Comparison of ENCODE assay signal across 25 mouse cellular contexts in the genomic region with DNA sequence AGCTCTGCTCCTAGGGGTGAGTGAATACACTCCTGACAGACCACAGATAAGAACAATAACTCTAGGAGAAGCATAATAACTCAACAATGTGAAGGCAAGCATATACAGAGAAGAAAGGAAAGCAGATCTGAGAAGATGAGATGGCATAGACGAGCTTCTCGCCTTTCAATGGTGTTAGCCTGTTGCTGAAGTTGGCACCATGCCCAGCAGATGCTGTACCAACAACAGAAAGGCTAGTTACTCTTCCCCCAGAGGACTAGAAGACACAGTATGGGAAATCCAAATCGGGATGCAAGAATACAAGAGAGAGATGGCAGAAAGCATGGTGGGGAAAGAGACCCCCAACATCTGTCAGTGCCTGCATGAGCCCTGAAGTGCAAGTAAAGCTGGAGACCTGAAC. TPM values are rescaled to one million over a fixed set of nuclear protein-coding genes. Genes with fewer than 3 reads are reported as not detected.
DNase-seq lines count a peak whose midpoint lies in the region; ATAC-seq and TF ChIP-seq lines count a peak whose summit lies in the region.
"Had no signal": no experiment of that assay in that cellular context is flagged by ENCODE, and none has a peak within 500 bp of the region (broad histone marks: within the 10 kb centered on the region; RNA-seq: fewer than 3 reads in every experiment).

No protein-coding gene starts in this region.

- no peak for ATAC-seq in hindbrain, postnatal 0 days
- ATAC-seq in midbrain, embryonic 14.5 days (ENCODE audit: low FRiP score, low TSS enrichment), result no peak
- no peak for ATAC-seq in midbrain, embryonic 11.5 days (ENCODE audit: low FRiP score)
- ATAC-seq: intestine, postnatal 0 days; liver, embryonic 12.5 days; midbrain, embryonic 16.5 days; Patski had no signal

- H3K4me3 ChIP-seq in hindbrain, postnatal 0 days (ENCODE audit: low read length), result no peak overlapping the region
- no peak overlapping the region for H3K4me3 ChIP-seq in hindbrain, embryonic 10.5 days
- H3K4me3 ChIP-seq in midbrain, embryonic 14.5 days (replicated peaks; ENCODE audit: low read depth, low read length), result no peak overlapping the region
- H3K4me3 ChIP-seq in midbrain, embryonic 11.5 days (ENCODE audit: low read depth, low read length), result no peak overlapping the region
- H3K4me3 ChIP-seq: forebrain, embryonic 10.5 days; heart, embryonic 12.5 days; kidney, embryonic 15.5 days; limb, embryonic 13.5 days; liver, embryonic 12.5 days; megakaryocyte, embryonic 14.5 days had no signal

- no peaks in the 10 kb centered on the region for H3K4me1 ChIP-seq in hindbrain, postnatal 0 days (ENCODE audit: insufficient read depth, low read length)
- no peaks in the 10 kb centered on the region for H3K4me1 ChIP-seq in hindbrain, embryonic 10.5 days (replicated peaks)
- no peaks in the 10 kb centered on the region for H3K4me1 ChIP-seq in midbrain, embryonic 14.5 days (ENCODE audit: control insufficient read depth, insufficient read depth, low read length)
- H3K4me1 ChIP-seq in midbrain, embryonic 11.5 days (ENCODE audit: control insufficient read depth, insufficient read depth, low read length), result no peaks in the 10 kb centered on the region
- H3K4me1 ChIP-seq: forebrain, embryonic 10.5 days; kidney, embryonic 15.5 days; liver, embryonic 12.5 days; megakaryocyte, embryonic 14.5 days had no signal

- no peaks in the 10 kb centered on the region for H3K27me3 ChIP-seq in hindbrain, postnatal 0 days (ENCODE audit: insufficient read depth, low read length)
- no peaks in the 10 kb centered on the region for H3K27me3 ChIP-seq in hindbrain, embryonic 10.5 days (ENCODE audit: insufficient read depth, poor library complexity, severe bottlenecking)
- H3K27me3 ChIP-seq in midbrain, embryonic 14.5 days (ENCODE audit: control insufficient read depth, insufficient read depth, low read length), result no peaks in the 10 kb centered on the region
- no peaks in the 10 kb centered on the region for H3K27me3 ChIP-seq in midbrain, embryonic 11.5 days (ENCODE audit: control insufficient read depth, insufficient read depth, low read length)
- H3K27me3 ChIP-seq: heart, embryonic 12.5 days; kidney, embryonic 15.5 days; limb, embryonic 13.5 days; liver, embryonic 12.5 days; megakaryocyte, embryonic 14.5 days; Patski had no signal

- H3K36me3 ChIP-seq in hindbrain, postnatal 0 days (ENCODE audit: insufficient read depth, low read length), result no peaks in the 10 kb centered on the region
- no peaks in the 10 kb centered on the region for H3K36me3 ChIP-seq in hindbrain, embryonic 10.5 days
- no peaks in the 10 kb centered on the region for H3K36me3 ChIP-seq in midbrain, embryonic 14.5 days (ENCODE audit: control insufficient read depth, insufficient read depth, low read length)
- no peaks in the 10 kb centered on the region for H3K36me3 ChIP-seq in midbrain, embryonic 11.5 days (ENCODE audit: control insufficient read depth, insufficient read depth, low read length)
- H3K36me3 ChIP-seq: forebrain, embryonic 10.5 days; heart, embryonic 12.5 days; kidney, embryonic 15.5 days; limb, embryonic 13.5 days; liver, embryonic 12.5 days had no signal

- no peaks in the 10 kb centered on the region for H3K9me3 ChIP-seq in hindbrain, postnatal 0 days (ENCODE audit: low read length)
- H3K9me3 ChIP-seq in hindbrain, embryonic 10.5 days, result no peaks in the 10 kb centered on the region
- H3K9me3 ChIP-seq in midbrain, embryonic 14.5 days (ENCODE audit: control insufficient read depth, low read length), result no peaks in the 10 kb centered on the region
- H3K9me3 ChIP-seq in midbrain, embryonic 11.5 days (ENCODE audit: control insufficient read depth, low read length), result no peaks in the 10 kb centered on the region
- H3K9me3 ChIP-seq: forebrain, embryonic 10.5 days; heart, embryonic 12.5 days; kidney, embryonic 15.5 days; limb, embryonic 13.5 days; liver, embryonic 12.5 days; megakaryocyte, embryonic 14.5 days had no signal

- H3K4me2 ChIP-seq in hindbrain, postnatal 0 days (ENCODE audit: low read depth, low read length), result no peak overlapping the region
- H3K4me2 ChIP-seq in midbrain, embryonic 14.5 days (ENCODE audit: low read length), result no peak overlapping the region
- no peak overlapping the region for H3K4me2 ChIP-seq in midbrain, embryonic 11.5 days
- H3K4me2 ChIP-seq: heart, embryonic 12.5 days; kidney, embryonic 15.5 days; limb, embryonic 13.5 days; liver, embryonic 12.5 days had no signal

- no peak overlapping the region for H3K9ac ChIP-seq in hindbrain, postnatal 0 days (replicated peaks; ENCODE audit: low read length)
- H3K9ac ChIP-seq in midbrain, embryonic 14.5 days (replicated peaks; ENCODE audit: low read length), result no peak overlapping the region
- no peak overlapping the region for H3K9ac ChIP-seq in midbrain, embryonic 11.5 days (ENCODE audit: low read length)
- H3K9ac ChIP-seq: heart, embryonic 12.5 days; kidney, embryonic 15.5 days; limb, embryonic 13.5 days; liver, embryonic 12.5 days had no signal

- whole genome bisulfite sequencing in hindbrain, postnatal 0 days, result 33% methylated on average over 3 of the region's 3 CpGs
- WGBS in hindbrain, embryonic 10.5 days, result 88% methylated on average over 3 of the region's 3 CpGs
- WGBS in midbrain, embryonic 14.5 days, result 49% methylated on average over 3 of the region's 3 CpGs
- WGBS in midbrain, embryonic 11.5 days, result 88% methylated on average over 3 of the region's 3 CpGs

- H3K27ac ChIP-seq in hindbrain, postnatal 0 days, result no peak overlapping the region
- no peak overlapping the region for H3K27ac ChIP-seq in hindbrain, embryonic 10.5 days
- H3K27ac ChIP-seq in midbrain, embryonic 14.5 days (replicated peaks; ENCODE audit: low read depth, low read length), result no peak overlapping the region
- no peak overlapping the region for H3K27ac ChIP-seq in midbrain, embryonic 11.5 days (ENCODE audit: low read depth, low read length)
- H3K27ac ChIP-seq: forebrain, embryonic 10.5 days; kidney, embryonic 15.5 days; limb, embryonic 13.5 days; liver, embryonic 12.5 days had no signal

- no peak for TF ChIP-seq CTCF in hindbrain, postnatal 0 days (IDR thresholded peaks at IDR 0.05; ENCODE audit: low read depth)

- DNase-seq in cerebellum, postnatal 10 days, result peak; percentile 19 to 30
- no peak for DNase-seq in cerebellum, adult 18-20 months
- DNase-seq in hindbrain, postnatal 0 days (ENCODE audit: low spot score), result peak; percentile 36
- DNase-seq in hindbrain, embryonic 10.5 days (ENCODE audit: low spot score), result no peak
- DNase-seq in midbrain, embryonic 14.5 days, result peak; percentile 40
- DNase-seq in midbrain, embryonic 11.5 days (ENCODE audit: low spot score, missing footprints), result no peak
- DNase-seq in NIH3T3 (ENCODE audit: low read depth), result peak; percentile 11
- DNase-seq in layer of hippocampus, adult 8-10 months (ENCODE audit: low spot score in 2 of 2), result no peak
- DNase-seq: adrenal gland, adult 2 months; cerebellum, adult 9-10 months; heart, postnatal 10 days; lung, adult 2 months; lung, postnatal 36 days; thymus, postnatal 14 days had no signal

RNA-seq across cellular contexts. Expression of a gene that starts 22.2 kb away (rescaled TPM):
- 25.0 and 28.3 TPM in 2 replicates for total RNA-seq in hindbrain, postnatal 0 days (2014; rRNA removed)
- polyA plus RNA-seq in hindbrain, postnatal 0 days (2015; fragmentation: Nextera tagmentation; extraction: Ambion mirVana), result 67.2 and 69.2 TPM in 2 replicates
- polyA plus RNA-seq in hindbrain, embryonic 10.5 days (2016; fragmentation: Nextera tagmentation; extraction: Ambion mirVana), result 18.7 and 29.7 TPM in 2 replicates
- polyA plus RNA-seq in midbrain, embryonic 14.5 days (2014; fragmentation: Nextera tagmentation; extraction: Ambion mirVana), result 69.2 and 69.8 TPM in 2 replicates
- polyA plus RNA-seq in midbrain, embryonic 11.5 days (2014; fragmentation: Nextera tagmentation; extraction: Ambion mirVana), result 31.9 and 33.7 TPM in 2 replicates
- total RNA-seq in layer of hippocampus, adult 8-10 months (2022), result 10 to 100 TPM; 21.9 to 27.8 (median 23.0) TPM
- total RNA-seq: common myeloid progenitor, adult 5-6 weeks; granulocyte monocyte progenitor cell, adult 5-6 weeks had no signal

Comparison
In these comparisons a context has a peak if more than half of its experiments do, and no peak if none do; other contexts are left out.
1. DNase-seq: peak in cerebellum, postnatal 10 days (2 of 2), hindbrain, postnatal 0 days (single experiment), midbrain, embryonic 14.5 days (single experiment) and NIH3T3 (single experiment); none in cerebellum, adult 18-20 months (0 of 2), hindbrain, embryonic 10.5 days (single experiment), midbrain, embryonic 11.5 days (single experiment) and layer of hippocampus, adult 8-10 months (0 of 2).